Mouse (Mus musculus): ENCODE data around the gene Gorasp2. TPM values are rescaled to one million over a fixed set of nuclear protein-coding genes. Genes with fewer than 3 reads are reported as not detected.

Gorasp2 gene
- 105 TPM for polyA plus RNA-seq (2017; shearing (Covaris generic))

DNA sequence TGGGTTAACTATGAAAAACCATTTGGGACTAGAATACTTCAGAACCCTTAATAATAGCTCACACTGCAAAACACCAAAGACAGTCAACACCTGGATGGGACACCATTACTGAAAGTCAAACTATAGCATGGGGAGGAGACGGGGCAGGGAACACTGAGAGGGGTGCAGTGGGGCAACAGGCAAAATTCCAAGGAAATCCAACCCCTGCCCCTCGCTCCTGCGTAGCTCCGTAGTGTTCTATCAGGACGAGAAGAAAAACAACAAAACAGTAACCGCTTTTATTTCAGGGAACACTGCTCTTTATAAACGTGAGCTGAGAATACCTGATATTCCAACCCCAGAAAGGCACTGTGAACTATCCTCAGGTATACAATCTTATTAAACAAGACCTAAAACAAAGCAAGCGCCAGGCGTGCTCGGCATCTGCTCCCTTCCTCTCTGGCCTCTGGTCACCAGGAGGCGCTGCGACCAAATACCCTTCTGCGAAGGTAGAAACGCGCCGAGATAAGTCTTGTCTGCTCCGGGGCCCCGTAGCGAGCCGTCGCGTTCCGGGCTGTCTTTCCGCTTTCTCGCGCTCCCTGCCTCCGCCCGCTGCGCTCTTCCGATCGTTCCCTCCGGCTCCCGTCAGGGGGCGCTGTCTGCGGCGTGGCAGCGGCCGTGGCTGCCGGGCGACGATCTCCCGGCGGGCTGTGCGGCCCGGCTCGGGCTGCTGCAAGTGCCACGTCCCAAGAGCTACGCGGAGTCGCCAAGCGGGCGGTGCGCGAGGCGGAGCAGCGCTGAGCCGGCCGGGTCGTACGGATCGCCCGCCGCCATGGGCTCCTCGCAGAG, at the start of gene Gorasp2:
Gene Gorasp2 (plus strand): TSS at position 690 of the 828 bp plus-strand sequence.

GRCm38 (mm10) chr2:70661715-70662495, 529 bp downstream of the Gorasp2 start, which contains the start of gene Gm26558:
Gene Gm26558 (minus strand): TSS chr2:70662108.

Other genes starting within 250 kb of the Gorasp2 start
- gene Sp5, start 186.7 kb upstream of the Gorasp2 start, polyA plus RNA-seq (2017; shearing (Covaris generic)), result 0.30 TPM
- not detected for gene Erich2, start 152.8 kb upstream of the Gorasp2 start, polyA plus RNA-seq (2017; shearing (Covaris generic))
- not detected for gene Gad1, start 108.5 kb upstream of the Gorasp2 start, polyA plus RNA-seq (2017; shearing (Covaris generic))
- 13.1 TPM for gene Gm26558, start 532 bp downstream of the Gorasp2 start, polyA plus RNA-seq (2017; shearing (Covaris generic))
- gene Tlk1, start 164.2 kb downstream of the Gorasp2 start, polyA plus RNA-seq (2017; shearing (Covaris generic)), result 77.5 TPM

All from effector memory CD4-positive, alpha-beta T cell, adult 5 months (primary cell).